Mouse (Mus musculus) limb, embryonic 11.5 days (tissue): ENCODE data around the gene Adamts10. TPM values are rescaled to one million over a fixed set of nuclear protein-coding genes. Genes with fewer than 3 reads are reported as not detected.

Source experiments
- ATAC-seq: fragments of 200-750 bp; cut with Nextera tagmentation; 2 replicates; pipeline ENCODE4 v1.8.0; 2017; ENCODE audit warnings: low read depth; ENCODE audit not compliant: insufficient number of reproducible peaks, low FRiP score, low TSS enrichment
- DNase-seq: peaks from one replicate; pipeline ENCODE4 v3.0.0-alpha.2; 2015; ENCODE audit warnings: low spot score
- H3K27ac ChIP-seq: fragments of 300-500 bp; sonication (generic); replicated peaks from 2 replicates; pipeline ENCODE4 v1.5.1; 2014; ENCODE audit warnings: low read depth, mild to moderate bottlenecking, low read length
- H3K27me3 ChIP-seq: fragments of 300-500 bp; sonication (generic); 2 replicates; pipeline ENCODE4 v1.6.1; 2014; ENCODE audit warnings: mild to moderate bottlenecking, low read length, mixed read lengths; ENCODE audit not compliant: control insufficient read depth, insufficient read depth
- H3K36me3 ChIP-seq: fragments of 300-500 bp; sonication (generic); 2 replicates; pipeline ENCODE4 v1.6.1; 2014; ENCODE audit warnings: mild to moderate bottlenecking, low read length, moderate library complexity, mixed read lengths; ENCODE audit not compliant: control insufficient read depth, insufficient read depth
- H3K4me1 ChIP-seq: fragments of 300-500 bp; sonication (generic); 2 replicates; pipeline ENCODE4 v1.6.1; 2014; ENCODE audit warnings: low read length, mixed read lengths; ENCODE audit not compliant: control insufficient read depth, insufficient read depth
- H3K4me2 ChIP-seq: fragments of 300-500 bp; sonication (generic); 2 replicates; pipeline ENCODE4 v1.6.1; 2014; ENCODE audit warnings: low read depth, mild to moderate bottlenecking, moderate library complexity; ENCODE audit not compliant: severe bottlenecking
- H3K4me3 ChIP-seq: fragments of 300-500 bp; sonication (generic); 2 replicates; pipeline ENCODE4 v1.5.1; 2014; ENCODE audit warnings: low read depth, low read length
- H3K9ac ChIP-seq: fragments of 300-500 bp; sonication (generic); 2 replicates; pipeline ENCODE4 v1.6.1; 2014; ENCODE audit warnings: mild to moderate bottlenecking, low read length
- H3K9me3 ChIP-seq: fragments of 300-500 bp; sonication (generic); 2 replicates; pipeline ENCODE4 v1.6.1; 2016; ENCODE audit warnings: low read length; ENCODE audit not compliant: control insufficient read depth
- WGBS: fragments of 180-500 bp; shearing (Covaris S2); extraction: QIAGEN DNeasy Blood & Tissue Kit; methylation state at CpG from one replicate; pipeline ENCODE4 v1.1.7; 2014; 5-methylcytosine and 5-hydroxymethylcytosine counted together
- polyA plus RNA-seq: library from polyadenylated mRNA; unstranded; fragments of >200 nt; fragmentation: Nextera tagmentation; extraction: Ambion mirVana; gene quantifications from 2 replicates; pipeline ENCODE4 v1.2.1, GENCODE M21; 2014

Adamts10 gene
- polyA plus RNA-seq, 1 experiment from 2014 or later, result 72.1 TPM

DNA sequence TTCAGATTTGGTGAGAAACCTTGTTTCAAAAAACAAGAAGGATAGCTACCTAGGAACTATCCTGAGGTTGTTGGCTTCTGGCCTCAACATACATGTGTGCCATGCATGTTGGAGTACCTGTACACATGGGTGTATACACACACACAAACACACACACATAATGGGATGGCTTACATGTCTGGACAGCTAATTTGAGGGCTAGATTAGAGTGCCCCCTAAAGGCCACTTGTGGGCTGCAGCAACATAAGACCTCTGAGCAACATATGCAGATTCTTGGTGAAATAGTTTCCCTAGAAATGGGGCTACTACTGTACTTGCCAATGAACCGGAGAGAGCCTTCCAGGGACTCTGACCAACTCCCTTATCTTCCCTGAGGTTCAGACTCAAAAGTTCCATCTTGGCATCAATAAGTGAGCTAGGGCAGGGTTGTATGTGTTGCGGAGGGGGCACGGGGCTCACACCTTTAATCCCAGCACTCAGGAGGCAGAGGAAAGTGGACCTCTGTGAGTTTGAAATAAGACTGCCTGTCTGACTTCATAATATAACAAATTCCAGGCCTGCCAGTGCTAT, 15.2 kb downstream of the Adamts10 start:
- H3K27ac ChIP-seq, result no peak overlapping the region
- no peak for ATAC-seq
- H3K4me2 ChIP-seq, result no peak overlapping the region
- H3K4me3 ChIP-seq, result no peak overlapping the region
- H3K27me3 ChIP-seq, result no peaks in the 10 kb centered on the region
- peak; percentile 50 for DNase-seq
- peaks cover 11% of the 10 kb centered on the region; the same call in 1 of the 2 replicates for H3K36me3 ChIP-seq
- no peak overlapping the region for H3K9ac ChIP-seq
- no peaks in the 10 kb centered on the region for H3K4me1 ChIP-seq
- H3K9me3 ChIP-seq, result no peaks in the 10 kb centered on the region
- 85% methylated on average over 3 of the region's 3 CpGs for WGBS

DNA sequence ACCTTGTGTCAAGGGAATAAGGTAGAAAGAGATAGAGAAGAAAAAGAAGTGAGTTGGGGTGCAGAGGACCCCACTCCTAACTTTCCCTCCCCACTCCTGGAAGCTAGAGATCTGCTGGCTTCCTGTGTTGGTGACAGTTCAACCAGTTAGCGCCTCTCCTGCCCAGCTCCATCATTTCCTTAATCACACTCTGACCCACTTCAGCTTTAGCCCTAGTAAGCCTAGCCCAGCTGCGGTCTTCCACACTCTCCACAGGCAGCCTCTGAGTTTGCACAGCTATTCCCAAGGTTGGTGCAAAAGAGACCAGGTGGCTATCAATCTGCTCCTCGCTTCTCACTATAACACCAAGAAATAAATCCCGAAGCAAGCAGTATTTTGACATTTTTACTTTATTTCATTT, 15.9 kb downstream of the Adamts10 start:
- Histone ChIP-seq H3K27ac (no peak overlapping the region), H3K4me2 (no peak overlapping the region), H3K9me3 (no peaks in the 10 kb centered on the region), H3K9ac (no peak overlapping the region), H3K36me3 (peaks cover 8% of the 10 kb centered on the region; the same call in 1 of the 2 replicates), H3K4me3 (no peak overlapping the region), H3K4me1 (no peaks in the 10 kb centered on the region), H3K27me3 (no peaks in the 10 kb centered on the region)
- no peak for DNase-seq
- WGBS, result 94% methylated on average over 4 of the region's 4 CpGs
- no peak for ATAC-seq

GRCm38 (mm10) chr17:33549212-33549611, 25.2 kb downstream of the Adamts10 start:
- DNase-seq (no peak), ATAC-seq (no peak)
- peaks cover 10% of the 10 kb centered on the region; the same call in 1 of the 2 replicates for H3K36me3 ChIP-seq
- no peak overlapping the region for H3K4me3 ChIP-seq
- WGBS, result 95% methylated on average over 6 of the region's 6 CpGs
- H3K4me2 ChIP-seq, result no peak overlapping the region
- H3K27me3 ChIP-seq, result no peaks in the 10 kb centered on the region
- H3K27ac ChIP-seq, result no peak overlapping the region
- H3K4me1 ChIP-seq, result no peaks in the 10 kb centered on the region
- H3K9ac ChIP-seq, result no peak overlapping the region
- H3K9me3 ChIP-seq, result no peaks in the 10 kb centered on the region

- no peak overlapping the region for H3K4me3 ChIP-seq
- no peaks in the 10 kb centered on the region for H3K9me3 ChIP-seq
- H3K9ac ChIP-seq, result no peak overlapping the region
- no peak overlapping the region for H3K27ac ChIP-seq
- no peak overlapping the region for H3K4me2 ChIP-seq
- ATAC-seq (no peak), DNase-seq (no peak)
- no peaks in the 10 kb centered on the region for H3K27me3 ChIP-seq
- peaks cover 8% of the 10 kb centered on the region; the same call in 1 of the 2 replicates for H3K36me3 ChIP-seq
- H3K4me1 ChIP-seq, result no peaks in the 10 kb centered on the region
- 89% methylated on average over 10 of the region's 10 CpGs for WGBS
Observed at GRCm38 (mm10) chr17:33550388-33550787, 26.4 kb downstream of the Adamts10 start.

GRCm38 (mm10) chr17:33552113-33552512, 28.1 kb downstream of the Adamts10 start:
- no peak overlapping the region for H3K4me2 ChIP-seq
- DNase-seq, result no peak
- no peak overlapping the region for H3K9ac ChIP-seq
- H3K4me3 ChIP-seq, result no peak overlapping the region
- ATAC-seq, result no peak
- H3K4me1 ChIP-seq, result no peaks in the 10 kb centered on the region
- H3K36me3 ChIP-seq, result peaks cover 8% of the 10 kb centered on the region; the same call in 1 of the 2 replicates
- no peaks in the 10 kb centered on the region for H3K27me3 ChIP-seq
- H3K9me3 ChIP-seq, result no peaks in the 10 kb centered on the region
- 95% methylated on average over 4 of the region's 4 CpGs for WGBS
- H3K27ac ChIP-seq, result no peak overlapping the region

DNA sequence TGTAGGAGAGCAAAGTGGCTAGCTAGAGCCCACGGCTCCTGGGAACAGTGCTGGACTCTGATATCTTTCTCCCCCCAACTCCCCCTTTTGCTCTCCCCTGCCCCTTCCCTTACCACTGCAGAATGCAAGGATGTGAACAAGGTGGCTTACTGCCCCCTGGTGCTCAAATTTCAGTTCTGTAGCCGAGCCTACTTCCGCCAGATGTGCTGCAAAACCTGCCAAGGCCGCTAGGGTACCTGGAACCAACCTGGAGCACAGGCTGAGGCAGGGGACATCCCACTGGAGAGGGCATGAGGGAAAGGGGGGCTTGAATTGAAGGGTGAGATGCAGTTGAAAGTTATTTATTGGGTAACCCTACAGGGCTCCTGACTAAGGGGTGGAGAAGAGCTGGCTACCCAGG, 29.0 kb downstream of the Adamts10 start:
- Histone ChIP-seq H3K36me3 (peaks cover 8% of the 10 kb centered on the region; the same call in 1 of the 2 replicates), H3K4me2 (no peak overlapping the region), H3K4me1 (no peaks in the 10 kb centered on the region), H3K27ac (no peak overlapping the region), H3K4me3 (no peak overlapping the region), H3K9ac (no peak overlapping the region), H3K27me3 (no peaks in the 10 kb centered on the region), H3K9me3 (no peaks in the 10 kb centered on the region)
- ATAC-seq (no peak), DNase-seq (peak; percentile 74)
- 52% methylated on average over 4 of the region's 4 CpGs for WGBS

- 90% methylated on average over 1 of the region's 1 CpGs for WGBS
Observed at GRCm38 (mm10) chr17:33554536-33554935, 30.5 kb downstream of the Adamts10 start.

GRCm38 (mm10) chr17:33555223-33555855, 31.3 kb downstream of the Adamts10 start, which contains the start of gene Myo1f:
TSS of gene Myo1f (plus strand) at chr17:33555707.
- no peak within 1 kb of the TSS for H3K27ac ChIP-seq
- ATAC-seq, result no peak
- H3K4me2 ChIP-seq, result no peak within 1 kb of the TSS
- H3K4me3 ChIP-seq, result no peak within 1 kb of the TSS
- DNase-seq, result no peak
- H3K27me3 ChIP-seq, result no peaks in the 10 kb centered on the region
- H3K36me3 ChIP-seq, result peaks cover 2% of the 10 kb centered on the region; the same call in 1 of the 2 replicates
- no peak within 1 kb of the TSS for H3K9ac ChIP-seq
- no peaks in the 10 kb centered on the region for H3K4me1 ChIP-seq
- no peaks in the 10 kb centered on the region for H3K9me3 ChIP-seq
- 36% methylated on average over 6 of the region's 6 CpGs for WGBS

More at GRCm38 (mm10) chr17:33554536-33554935, 30.5 kb downstream of the Adamts10 start:
- Histone ChIP-seq H3K9ac (no peak overlapping the region), H3K9me3 (no peaks in the 10 kb centered on the region), H3K27me3 (no peaks in the 10 kb centered on the region), H3K36me3 (peaks cover 2% of the 10 kb centered on the region; the same call in 1 of the 2 replicates), H3K4me3 (no peak overlapping the region), H3K4me1 (no peaks in the 10 kb centered on the region), H3K4me2 (no peak overlapping the region), H3K27ac (no peak overlapping the region)
- DNase-seq, result no peak
- ATAC-seq, result no peak
